Mouse (Mus musculus): ENCODE results near the gene Tia1.

Gene Tia1

DNA sequence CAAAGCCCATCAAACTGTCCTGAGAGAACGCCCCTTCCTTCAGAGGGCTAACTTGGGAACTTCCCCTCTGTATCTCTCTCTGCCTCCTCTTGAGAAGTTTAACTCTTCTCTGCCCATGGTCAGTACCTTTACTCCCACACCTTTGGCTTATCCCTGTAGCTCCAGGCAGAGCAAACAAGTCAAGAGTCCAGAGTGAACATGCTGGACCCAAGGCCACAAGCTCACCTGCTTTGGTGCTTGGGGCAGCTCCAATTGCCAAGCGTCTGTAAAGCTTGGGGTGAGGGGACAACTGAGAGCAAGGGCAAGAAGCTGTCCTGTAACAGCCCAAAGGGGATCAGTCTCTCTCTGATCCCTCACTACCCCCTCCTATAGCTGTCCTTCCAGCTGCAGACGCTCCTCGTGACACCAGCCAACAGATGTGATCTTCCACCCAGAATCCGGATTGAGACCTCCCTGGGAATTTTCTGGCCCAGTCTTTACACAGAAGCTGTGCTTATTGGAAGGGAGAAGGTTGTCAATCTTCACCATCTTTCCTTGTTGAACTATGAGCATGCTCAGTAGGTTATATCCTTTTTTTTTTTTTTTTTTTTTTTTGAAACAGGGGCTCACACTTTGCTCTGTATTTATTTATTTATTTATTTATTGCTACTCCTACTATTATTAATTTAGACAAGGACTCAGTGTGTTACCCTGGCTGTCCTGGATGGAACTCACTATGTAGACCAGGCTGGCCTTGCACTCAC is 18.5 kb upstream of the Tia1 start:
- DNase-seq (ENCODE audit: low spot score), result no peak

- no peak for DNase-seq (ENCODE audit: low spot score)
Observed at GRCm38 (mm10) chr6:86387313-86387712, 16.7 kb upstream of the Tia1 start.

- DNase-seq (ENCODE audit: low spot score), result no peak
Observed at GRCm38 (mm10) chr6:86388461-86388860, 15.6 kb upstream of the Tia1 start.

DNA sequence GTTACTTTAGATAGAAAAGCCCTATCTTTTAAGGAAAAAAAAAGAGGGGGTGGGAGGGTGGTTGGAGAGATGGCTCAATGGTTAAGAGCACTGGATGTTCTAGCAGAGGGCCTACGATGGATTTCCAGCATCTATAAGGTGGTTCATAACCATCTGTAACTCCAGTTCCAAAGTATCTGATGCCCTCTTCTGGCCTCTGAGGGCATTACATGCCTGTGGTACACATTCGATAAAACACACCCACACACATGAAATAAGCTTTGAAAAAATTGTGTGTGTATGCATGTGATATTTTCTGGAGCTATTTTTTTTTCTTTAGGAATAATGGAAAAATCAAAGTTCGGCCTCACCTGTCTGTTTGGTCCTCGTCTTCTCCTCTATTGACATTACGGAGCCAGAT is 12.7 kb upstream of the Tia1 start:
- no peak for DNase-seq (ENCODE audit: low spot score)

DNA sequence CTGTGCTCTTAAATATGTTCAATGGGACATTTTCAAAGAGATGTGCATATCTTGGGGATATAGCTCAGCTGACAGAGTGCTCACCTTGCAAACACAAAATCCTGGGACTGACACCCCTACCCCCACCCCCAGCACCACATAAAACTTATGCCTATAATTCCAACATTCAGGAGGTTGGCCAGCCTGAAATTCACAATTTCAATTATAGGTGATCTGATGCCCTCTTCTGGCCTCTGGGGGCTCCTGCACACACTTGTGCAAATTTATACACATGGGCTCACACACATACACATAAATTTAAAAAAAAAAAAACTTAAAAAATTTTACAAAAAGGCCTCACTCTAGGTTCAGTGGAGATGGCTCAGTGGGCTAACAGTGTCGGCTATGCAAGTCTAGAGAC is 10.8 kb upstream of the Tia1 start:
- no peak for DNase-seq (ENCODE audit: low spot score)

GRCm38 (mm10) chr6:86394078-86394720 is 9.8 kb upstream of the Tia1 start:
- DNase-seq (ENCODE audit: low spot score), result no peak

DNA sequence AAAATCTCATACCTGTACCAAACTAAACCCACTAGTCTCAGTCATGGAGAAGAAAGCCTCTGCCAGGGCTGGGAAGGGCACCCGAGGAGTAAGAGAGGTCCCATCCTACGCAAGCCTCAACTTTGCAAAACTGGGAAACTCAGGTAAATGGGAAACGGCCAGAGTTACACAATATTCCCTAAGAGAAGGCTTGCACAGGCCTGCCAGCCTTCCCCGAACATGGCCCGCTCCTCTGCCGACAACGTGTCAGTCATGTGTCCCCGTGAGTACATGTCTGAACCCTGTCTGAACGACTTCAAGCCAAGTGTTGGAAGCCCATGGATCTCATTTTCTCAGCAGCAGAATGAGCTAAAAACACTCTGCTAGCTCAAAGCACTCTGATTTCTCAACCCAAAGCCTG is 9.0 kb upstream of the Tia1 start:
- no peak for DNase-seq (ENCODE audit: low spot score)

DNA sequence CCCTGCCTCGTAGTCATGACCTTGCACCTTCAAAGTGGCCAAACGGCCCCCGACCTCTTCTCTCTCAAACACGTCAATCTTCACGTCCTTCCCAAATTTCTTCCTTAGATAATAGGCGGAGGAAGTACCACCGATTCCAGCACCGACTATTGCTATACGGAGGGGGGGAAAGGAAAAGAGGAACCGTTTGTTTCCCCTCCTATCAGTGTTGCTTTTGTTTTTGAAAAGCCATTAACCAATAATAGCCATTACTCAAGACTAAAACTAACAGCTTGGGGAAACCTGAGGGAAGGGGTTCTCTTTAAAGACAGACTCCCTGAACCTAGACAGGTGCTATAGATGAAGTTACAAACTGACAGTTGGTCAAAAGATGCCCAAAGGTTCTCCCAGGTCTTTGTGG is 8.1 kb upstream of the Tia1 start:
- DNase-seq (ENCODE audit: low spot score), result no peak

DNA sequence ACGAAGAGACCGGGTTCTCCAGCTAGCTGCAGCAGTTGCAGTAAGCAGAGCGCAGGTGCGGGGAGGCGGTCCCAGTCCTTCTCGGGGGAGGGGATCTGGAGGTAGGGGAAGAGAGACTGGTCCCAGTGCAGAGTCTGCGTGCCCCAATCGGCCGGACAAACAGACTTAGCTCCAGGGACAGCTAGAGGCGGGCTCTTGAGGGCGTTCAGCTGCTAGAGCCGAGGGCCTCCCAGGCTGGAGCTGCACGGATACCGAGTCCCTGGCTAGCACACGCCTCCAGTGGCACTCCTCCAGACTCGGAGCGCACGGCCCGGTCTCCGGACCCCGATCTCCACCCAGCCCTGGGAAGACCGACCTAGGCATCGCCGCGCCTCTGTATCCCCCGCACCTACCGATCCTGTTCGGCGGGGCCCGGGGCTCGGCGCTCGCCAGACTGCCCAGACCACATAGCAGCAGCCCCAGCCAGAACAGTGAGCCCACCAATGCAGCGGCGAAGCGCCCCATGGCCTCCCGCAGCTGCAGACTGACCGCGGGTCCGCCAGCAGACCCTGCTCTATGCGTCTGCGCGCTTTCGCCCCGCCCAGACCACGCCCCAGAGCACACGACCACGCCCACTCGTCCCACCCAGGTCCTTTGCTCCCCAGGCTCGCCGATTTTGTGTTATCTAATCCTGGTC is 7.3 kb upstream of the Tia1 start, which contains the start of gene Pcyox1:
Gene Pcyox1, minus strand, starts transcription at position 574 of the 676 bp plus-strand sequence.
- peak; percentile 83 for DNase-seq (ENCODE audit: low spot score)

DNA sequence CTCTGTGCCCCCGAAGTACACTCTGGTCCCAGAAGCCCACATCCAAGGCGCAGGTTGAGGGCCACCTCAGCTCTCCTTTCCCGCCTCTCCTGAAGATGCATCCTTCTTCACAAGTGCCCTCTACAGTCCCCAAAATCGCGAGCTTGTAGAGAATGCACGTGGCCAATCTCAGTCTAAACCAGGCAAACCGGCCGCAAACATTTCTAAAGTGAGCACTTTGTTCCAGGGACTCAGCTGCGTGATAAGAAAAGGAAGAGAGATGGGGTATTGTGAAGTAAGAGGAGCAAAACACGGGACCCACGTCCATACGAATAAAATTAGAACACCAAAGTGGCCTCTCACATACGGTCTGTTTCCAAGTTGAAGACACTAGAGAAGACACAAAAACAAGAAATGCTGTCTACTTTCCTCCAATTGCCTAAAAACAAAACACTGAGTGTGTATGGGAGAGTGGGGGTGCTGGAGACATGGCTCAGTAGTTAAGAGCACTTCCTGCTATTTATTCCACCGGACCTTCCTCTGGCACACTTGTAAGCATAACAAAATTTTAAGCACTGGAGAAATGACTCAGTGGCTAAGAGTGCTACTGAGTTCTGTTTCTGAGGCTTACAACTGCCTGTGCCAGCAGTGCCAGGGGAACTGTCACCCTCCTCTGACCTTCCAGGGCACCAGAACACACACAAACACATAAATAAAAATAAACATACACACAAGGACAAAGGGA is 6.6 kb upstream of the Tia1 start:
- no peak for DNase-seq (ENCODE audit: low spot score)

GRCm38 (mm10) chr6:86398986-86399385 is 5.0 kb upstream of the Tia1 start:
- DNase-seq (ENCODE audit: low spot score), result no peak

GRCm38 (mm10) chr6:86399995-86400394 is 4.0 kb upstream of the Tia1 start:
- DNase-seq (ENCODE audit: low spot score), result no peak

GRCm38 (mm10) chr6:86400972-86401371 is 3.0 kb upstream of the Tia1 start:
- DNase-seq (ENCODE audit: low spot score), result peak; percentile 57

GRCm38 (mm10) chr6:86402681-86403607 is 1.1 kb upstream of the Tia1 start:
- DNase-seq (ENCODE audit: low spot score), result no peak

DNA sequence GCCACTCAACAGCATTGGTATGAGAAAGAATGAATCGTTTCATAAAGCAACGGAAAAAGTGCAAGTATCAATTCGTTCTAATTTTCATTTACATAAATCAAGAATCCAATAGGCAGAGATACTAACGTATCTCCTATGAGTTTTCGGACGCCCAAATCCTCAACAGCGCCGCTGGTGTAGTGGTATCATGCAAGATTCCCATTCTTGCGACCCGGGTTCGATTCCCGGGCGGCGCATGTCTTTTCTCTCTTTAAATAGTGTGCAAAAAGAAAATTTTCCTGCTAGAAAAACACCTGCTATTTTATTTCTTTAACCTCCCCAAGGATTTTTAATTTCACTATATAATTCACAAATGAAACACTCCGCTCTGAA is 305 bp upstream of the Tia1 start:
- DNase-seq (ENCODE audit: low spot score), result no peak

DNA sequence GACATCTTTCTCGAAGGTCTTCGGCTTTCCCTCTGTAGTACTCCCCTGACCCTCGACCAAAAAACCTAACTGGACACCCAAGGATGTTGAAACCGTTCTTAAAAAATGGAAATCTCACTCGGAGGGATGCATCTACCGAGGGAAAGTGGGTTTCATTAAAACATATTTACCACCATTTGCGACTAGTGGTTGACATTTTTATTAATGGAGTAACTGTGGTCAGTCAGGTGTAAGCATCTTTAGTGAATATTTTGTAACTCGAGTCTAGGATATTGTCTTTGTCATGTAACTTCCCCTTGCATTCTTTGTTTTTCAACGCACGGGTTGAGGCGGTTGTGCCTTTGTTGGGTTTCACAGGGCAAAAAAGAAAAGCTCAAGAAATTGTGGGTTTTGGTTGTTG is 977 bp downstream of the Tia1 start:
- DNase-seq (ENCODE audit: low spot score), result no peak

DNA sequence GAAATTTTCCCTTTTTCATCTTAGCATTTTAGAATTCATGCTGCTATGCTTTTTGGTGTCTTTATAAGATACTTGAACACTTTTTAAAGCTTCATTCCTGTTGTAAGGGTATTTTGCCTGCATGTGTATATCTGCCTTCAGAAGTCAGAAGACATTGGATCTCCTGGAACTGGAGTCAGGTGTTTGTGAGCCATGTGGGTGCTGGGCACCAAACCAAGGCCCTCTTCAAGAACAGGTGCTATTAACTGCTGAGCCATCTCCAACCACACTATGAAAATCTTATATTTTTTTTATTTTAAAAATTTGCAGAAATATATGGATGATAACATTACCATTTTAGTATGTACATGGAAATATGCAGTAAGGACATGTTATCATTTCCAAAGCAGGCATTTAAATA is 2.3 kb downstream of the Tia1 start:
- no peak for DNase-seq (ENCODE audit: low spot score)

- DNase-seq (ENCODE audit: low spot score), result no peak
Observed at GRCm38 (mm10) chr6:86418711-86419110, 14.7 kb downstream of the Tia1 start.

DNA sequence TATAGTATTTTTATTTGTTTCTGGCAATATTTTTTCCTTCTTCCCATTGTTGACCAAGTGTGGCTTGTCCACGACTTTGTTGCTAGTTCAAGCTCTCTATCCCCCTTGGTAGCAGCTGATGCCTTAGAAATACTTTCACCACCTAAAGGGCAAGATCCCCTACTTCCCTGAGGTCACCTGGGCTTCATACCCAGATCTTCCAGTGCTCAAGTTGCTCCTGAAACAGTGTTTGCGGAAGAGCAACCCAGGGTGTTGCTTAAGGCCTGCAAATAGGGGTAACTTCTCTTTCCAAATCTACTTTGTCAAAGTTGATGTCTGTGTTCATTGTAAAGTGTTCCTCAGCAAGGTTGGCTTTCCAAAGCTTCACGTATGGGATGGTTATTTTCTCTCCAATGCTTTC is 15.2 kb downstream of the Tia1 start:
- no peak for DNase-seq (ENCODE audit: low spot score)

DNA sequence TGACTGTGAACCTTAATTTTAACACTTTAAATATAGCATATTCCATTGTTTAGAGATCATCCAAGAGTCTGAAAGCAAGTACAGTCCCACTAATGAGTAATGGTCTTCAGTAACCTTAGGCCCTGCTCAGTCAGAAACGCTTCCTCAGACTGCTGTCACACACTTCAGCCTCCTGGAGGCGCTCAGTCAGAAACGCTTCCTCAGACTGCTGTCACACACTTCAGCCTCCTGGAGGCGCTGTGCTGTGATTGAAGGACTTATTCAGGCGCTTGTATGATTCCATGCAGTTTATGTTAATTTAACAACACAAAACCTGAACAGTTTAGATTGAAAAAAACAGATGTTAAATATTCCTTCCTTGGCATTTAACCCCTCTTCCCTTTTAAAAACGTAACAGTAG is 16.5 kb downstream of the Tia1 start:
- no peak for DNase-seq (ENCODE audit: low spot score)

DNA sequence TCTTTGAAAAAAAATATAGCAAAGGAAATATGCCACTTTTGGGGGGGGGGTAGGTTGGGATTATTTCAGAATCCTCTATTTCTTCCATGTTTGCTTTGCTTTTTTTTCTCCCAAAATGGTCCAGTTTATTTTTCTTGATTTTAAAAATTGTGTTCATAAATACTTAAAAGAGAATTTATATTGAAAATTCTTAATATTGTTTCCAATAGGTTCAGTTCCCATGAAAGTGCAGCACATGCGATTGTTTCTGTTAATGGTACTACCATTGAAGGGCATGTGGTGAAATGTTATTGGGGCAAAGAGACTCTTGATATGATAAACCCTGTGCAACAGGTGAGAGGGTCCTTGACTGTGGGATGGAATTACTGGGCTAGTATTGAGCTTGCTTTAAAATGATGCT is 22.3 kb downstream of the Tia1 start, which contains the start of gene Gm44790:
Gene Gm44790, plus strand, starts transcription at position 301 of the 400 bp plus-strand sequence.
- DNase-seq (ENCODE audit: low spot score), result no peak

All from testis, postnatal 14 days (tissue).